Mouse (Mus musculus) stomach, embryonic 14.5 days (tissue): Measurements from ENCODE around the gene Ptger1. TPM values are rescaled to one million over a fixed set of nuclear protein-coding genes. Genes with fewer than 3 reads are reported as not detected.

Experiments used
- ATAC-seq: fragments of 200-750 bp; cut with Nextera tagmentation; 2 replicates; pipeline ENCODE4 v1.8.0; 2017; ENCODE audit warnings: low read depth, moderate TSS enrichment; ENCODE audit not compliant: insufficient number of reproducible peaks, insufficient read depth, low FRiP score
- H3K27ac ChIP-seq: fragments of 300-500 bp; sonication (generic); 2 replicates; pipeline ENCODE4 v1.5.1; 2014; ENCODE audit warnings: mild to moderate bottlenecking, low read length, moderate library complexity, mixed read lengths
- H3K27me3 ChIP-seq: fragments of 300-500 bp; sonication (generic); 2 replicates; pipeline ENCODE4 v1.6.1; 2014; ENCODE audit warnings: low read length, control low read depth, mixed read lengths; ENCODE audit not compliant: control insufficient read depth, insufficient read depth
- H3K36me3 ChIP-seq: fragments of 300-500 bp; sonication (generic); 2 replicates; pipeline ENCODE4 v1.6.1; 2014; ENCODE audit warnings: mild to moderate bottlenecking, control low read depth, low read length, moderate library complexity, mixed read lengths; ENCODE audit not compliant: control insufficient read depth, insufficient read depth
- H3K4me1 ChIP-seq: fragments of 300-500 bp; sonication (generic); 2 replicates; pipeline ENCODE4 v1.6.1; 2014; ENCODE audit warnings: low read length, control low read depth, mixed read lengths; ENCODE audit not compliant: control insufficient read depth, insufficient read depth
- H3K4me2 ChIP-seq: fragments of 300-500 bp; sonication (generic); replicated peaks from 2 replicates; pipeline ENCODE4 v1.6.1; 2014; ENCODE audit warnings: low read depth, low read length, control low read depth
- H3K4me3 ChIP-seq: fragments of 300-500 bp; sonication (generic); 2 replicates; pipeline ENCODE4 v1.5.1; 2014; ENCODE audit warnings: low read depth, low read length, control low read depth
- H3K9ac ChIP-seq: fragments of 300-500 bp; sonication (generic); replicated peaks from 2 replicates; pipeline ENCODE4 v1.6.1; 2014; ENCODE audit warnings: low read depth, mild to moderate bottlenecking, control low read depth, low read length, moderate library complexity, mixed read lengths
- H3K9me3 ChIP-seq: fragments of 300-500 bp; sonication (generic); 2 replicates; pipeline ENCODE4 v1.6.1; 2016; ENCODE audit warnings: low read depth, low read length, control low read depth; ENCODE audit not compliant: control insufficient read depth
- WGBS: fragments of 180-500 bp; shearing (Covaris S2); extraction: QIAGEN DNeasy Blood & Tissue Kit; methylation state at CpG from one replicate; pipeline ENCODE4 v1.1.7; 2014; 5-methylcytosine and 5-hydroxymethylcytosine counted together
- polyA plus RNA-seq: library from polyadenylated mRNA; unstranded; fragments of >200 nt; fragmentation: Nextera tagmentation; extraction: Ambion mirVana; gene quantifications from 2 replicates; pipeline ENCODE4 v1.2.1, GENCODE M21; 2014

Gene Ptger1
- polyA plus RNA-seq, 1 experiment from 2014 or later = 5.4 TPM

DNA sequence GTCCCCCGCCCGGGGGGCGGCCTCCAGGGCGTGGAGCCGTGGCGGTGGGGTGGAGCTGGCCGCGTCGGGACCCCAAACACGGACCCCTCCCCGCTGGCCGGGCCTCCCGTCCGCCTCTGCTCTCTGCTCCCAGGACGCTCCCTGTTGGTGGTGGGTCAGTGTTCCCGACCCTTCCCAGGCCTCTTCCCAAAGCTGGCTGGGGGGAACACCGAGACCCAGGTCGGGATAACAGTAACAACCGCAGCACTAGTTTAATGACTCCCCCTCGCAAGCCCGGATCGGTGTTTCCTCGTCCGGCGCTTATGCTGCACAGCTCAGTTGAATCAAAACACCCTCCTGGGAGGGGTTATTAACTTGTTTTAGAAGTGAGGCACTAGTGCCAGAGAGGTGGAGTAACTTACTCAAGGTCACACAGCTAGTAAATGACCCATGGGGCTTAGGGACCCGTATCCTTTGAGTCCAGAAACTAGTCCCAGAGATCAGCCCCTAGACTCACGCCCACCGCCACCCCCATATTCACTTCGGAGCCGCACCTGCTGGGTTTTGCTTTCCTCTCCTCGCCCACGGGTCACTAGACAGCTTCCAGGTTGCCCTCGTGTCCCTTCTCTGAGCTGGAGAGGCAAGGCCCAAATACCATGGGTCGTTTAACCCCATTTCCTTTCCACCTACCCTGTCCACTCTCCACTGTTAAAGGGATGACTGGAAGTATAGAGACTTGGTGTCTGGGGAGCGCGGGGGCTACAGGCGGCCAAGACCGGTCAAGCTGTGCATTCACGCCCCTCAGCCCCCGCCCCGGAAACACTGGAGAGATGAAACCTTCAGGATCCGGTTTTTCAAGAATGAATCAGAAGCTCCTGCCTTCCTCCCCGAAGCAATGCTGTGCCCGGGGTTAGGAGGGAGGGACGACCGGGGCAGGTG lies 13.5 kb upstream of the Ptger1 start:
- no peak; the same call in 1 of the 2 replicates for ATAC-seq
- H3K4me3 ChIP-seq = peak overlapping the region; percentile 96
- no peaks in the 10 kb centered on the region; the same call in 1 of the 2 replicates for H3K36me3 ChIP-seq
- 2% methylated on average over 46 of the region's 46 CpGs for WGBS
- no peaks in the 10 kb centered on the region for H3K27me3 ChIP-seq
- H3K4me1 ChIP-seq = peaks cover 12% of the 10 kb centered on the region; the same call in 1 of the 2 replicates
- peak overlapping the region; percentile 97 for H3K4me2 ChIP-seq
- no peaks in the 10 kb centered on the region for H3K9me3 ChIP-seq
- H3K9ac ChIP-seq = peak overlapping the region; percentile 88
- peak overlapping the region; percentile 82 for H3K27ac ChIP-seq

- 31% methylated on average over 10 of the region's 10 CpGs for whole genome bisulfite sequencing
- Histone ChIP-seq H3K4me3 (peak overlapping the region; percentile 96), H3K4me1 (peaks cover 12% of the 10 kb centered on the region; the same call in 1 of the 2 replicates), H3K9me3 (no peaks in the 10 kb centered on the region), H3K36me3 (no peaks in the 10 kb centered on the region; the same call in 1 of the 2 replicates), H3K27me3 (no peaks in the 10 kb centered on the region), H3K9ac (0 out of 2 replicates have a peak overlapping the region, but pooled peaks have one; percentile 88), H3K27ac (peak overlapping the region; percentile 82; the same call in 1 of the 2 replicates), H3K4me2 (peak overlapping the region; percentile 97)
- no peak for ATAC-seq
Measured at GRCm38 (mm10) chr8:83653662-83654017, 12.8 kb upstream of the Ptger1 start.

GRCm38 (mm10) chr8:83654725-83655124 lies 11.8 kb upstream of the Ptger1 start:
- H3K4me1 ChIP-seq = peaks cover 12% of the 10 kb centered on the region; the same call in 1 of the 2 replicates
- H3K27me3 ChIP-seq = no peaks in the 10 kb centered on the region
- no peak overlapping the region for H3K4me2 ChIP-seq
- H3K9me3 ChIP-seq = no peaks in the 10 kb centered on the region
- no peak for ATAC-seq
- H3K9ac ChIP-seq = no peak overlapping the region
- WGBS = 93% methylated on average over 6 of the region's 6 CpGs
- H3K4me3 ChIP-seq = no peak overlapping the region
- no peaks in the 10 kb centered on the region; the same call in 1 of the 2 replicates for H3K36me3 ChIP-seq
- no peak overlapping the region for H3K27ac ChIP-seq

DNA sequence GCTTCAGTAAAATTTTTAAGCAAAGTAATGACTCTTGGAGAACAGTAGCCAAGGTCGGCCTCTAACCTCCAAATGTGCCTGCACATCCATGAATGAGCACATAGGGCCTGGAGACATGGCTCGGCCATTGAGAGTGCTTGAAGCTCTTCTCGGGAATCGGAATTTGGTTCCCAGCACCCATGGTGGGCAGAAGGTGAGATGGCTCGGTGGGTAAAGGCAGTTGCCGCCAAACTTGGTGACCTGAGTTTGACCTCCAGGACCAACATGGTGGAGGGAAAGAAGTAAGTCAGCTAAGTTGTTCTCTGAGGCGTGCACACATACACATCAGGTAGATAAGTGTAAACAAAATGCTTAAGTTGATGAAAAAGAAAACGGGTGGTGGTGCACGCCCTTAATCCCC lies 10.4 kb upstream of the Ptger1 start:
- H3K9ac ChIP-seq = no peak overlapping the region
- ATAC-seq = no peak
- WGBS = 89% methylated on average over 9 of the region's 9 CpGs

DNA sequence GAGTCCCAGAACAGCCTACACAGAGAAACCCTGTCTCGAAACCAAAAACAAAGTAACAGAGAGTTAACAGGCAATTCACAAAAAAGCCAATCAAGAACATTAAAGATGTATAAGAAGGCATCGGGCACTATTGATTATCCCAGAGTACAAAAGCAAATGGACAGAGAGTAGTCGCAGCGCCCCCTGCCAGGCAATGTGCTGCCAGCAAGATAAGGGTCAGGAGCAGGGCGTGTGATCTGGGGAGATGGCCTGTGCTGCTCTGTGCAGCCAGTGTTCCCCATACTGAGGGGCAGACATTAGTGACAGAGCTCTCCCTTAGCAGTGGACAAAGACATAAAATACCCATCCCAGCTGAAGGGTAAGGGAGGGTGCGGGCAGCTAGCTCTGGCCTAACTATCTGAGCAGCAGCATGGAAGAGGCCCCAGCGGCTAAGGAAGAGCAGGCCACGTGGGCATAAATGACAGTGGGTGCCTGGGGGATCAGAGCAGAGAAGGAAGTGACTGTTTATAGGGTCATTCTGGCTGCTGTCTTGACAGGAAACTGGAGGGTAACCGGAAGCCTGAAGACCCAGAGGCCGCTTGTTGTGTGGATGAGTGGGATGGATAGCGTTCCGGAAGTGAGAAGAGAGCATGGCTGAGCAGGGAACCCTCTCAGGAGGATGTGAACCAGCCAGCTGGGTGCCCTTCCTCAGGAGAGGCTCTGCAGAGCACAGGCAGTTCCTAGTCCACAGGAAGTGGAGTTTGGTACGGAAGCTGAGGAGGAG lies 9.8 kb upstream of the Ptger1 start:
- no peak for ATAC-seq
- Histone ChIP-seq H3K36me3 (no peaks in the 10 kb centered on the region; the same call in 1 of the 2 replicates), H3K27ac (peak overlapping the region; percentile 15; the same call in 1 of the 2 replicates), H3K9me3 (no peaks in the 10 kb centered on the region), H3K4me3 (no peak overlapping the region), H3K9ac (no peak overlapping the region), H3K4me2 (no peak overlapping the region), H3K27me3 (no peaks in the 10 kb centered on the region), H3K4me1 (peaks cover 30% of the 10 kb centered on the region)
- WGBS = 78% methylated on average over 13 of the region's 13 CpGs

More for the DNA sequence above, 10.4 kb upstream of the Ptger1 start:
- Histone ChIP-seq H3K4me2 (no peak overlapping the region), H3K27me3 (no peaks in the 10 kb centered on the region), H3K4me3 (no peak overlapping the region), H3K27ac (no peak overlapping the region), H3K36me3 (no peaks in the 10 kb centered on the region; the same call in 1 of the 2 replicates), H3K4me1 (peaks cover 24% of the 10 kb centered on the region), H3K9me3 (no peaks in the 10 kb centered on the region)

DNA sequence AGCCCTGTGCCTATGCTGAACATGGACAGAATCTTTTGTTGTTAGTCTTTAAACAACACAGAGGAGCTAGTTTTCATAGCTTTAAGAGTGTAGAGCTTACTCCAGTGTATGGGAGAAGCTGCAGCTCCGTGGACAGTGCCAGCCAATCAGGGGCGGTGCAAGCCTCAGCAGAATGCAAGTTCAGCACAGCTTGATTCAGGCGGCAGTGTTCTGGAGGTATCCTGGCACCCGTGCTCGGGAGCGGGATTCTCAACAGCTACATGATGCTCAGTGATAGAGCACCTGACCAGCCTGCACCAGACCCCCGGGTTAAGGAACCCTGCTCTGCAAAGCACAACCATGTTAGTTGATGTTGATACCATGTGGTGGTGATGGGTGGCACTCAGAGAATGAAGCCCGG lies 5.9 kb upstream of the Ptger1 start:
- Histone ChIP-seq H3K4me1 (peaks cover 44% of the 10 kb centered on the region), H3K4me2 (peak overlapping the region; percentile 37), H3K9me3 (no peaks in the 10 kb centered on the region), H3K36me3 (peaks cover 6% of the 10 kb centered on the region; the same call in 1 of the 2 replicates), H3K9ac (no peak overlapping the region), H3K27ac (peak overlapping the region; percentile 28), H3K4me3 (peak overlapping the region; percentile 7; the same call in 1 of the 2 replicates), H3K27me3 (no peaks in the 10 kb centered on the region)
- 16% methylated on average over 8 of the region's 8 CpGs for WGBS
- no peak for ATAC-seq

DNA sequence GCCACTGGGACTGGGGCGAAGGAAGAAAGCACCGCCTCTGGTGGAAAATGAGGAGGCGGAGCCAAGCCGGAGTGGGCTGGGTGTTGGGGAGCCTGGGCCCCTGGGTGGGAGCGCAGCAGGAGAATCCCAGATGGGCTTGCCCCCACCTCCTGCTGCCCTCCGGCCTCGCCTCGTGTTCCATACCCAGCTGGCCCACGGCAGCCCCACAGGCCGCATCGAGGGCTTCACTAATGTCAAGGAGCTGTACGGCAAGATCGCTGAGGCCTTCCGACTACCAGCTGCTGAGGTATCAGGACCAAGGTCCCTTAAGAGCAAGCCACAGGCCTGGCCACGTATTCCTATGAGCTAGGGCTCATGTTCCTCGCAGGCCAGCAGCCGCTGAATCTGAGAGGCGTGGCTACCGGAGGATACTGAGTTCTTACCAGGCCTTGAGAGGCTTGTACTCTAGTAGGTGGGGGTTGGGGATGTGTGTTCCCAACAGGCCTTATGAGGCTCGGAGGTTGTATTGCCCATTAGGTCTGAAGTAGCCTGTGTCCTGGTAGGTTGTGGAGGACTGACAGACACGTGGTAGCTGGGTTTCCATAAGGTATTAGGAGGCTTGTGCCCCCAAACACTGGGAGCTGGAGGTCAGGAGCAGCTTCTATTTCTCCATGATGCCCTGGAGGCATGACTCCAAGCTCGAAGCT lies 5.3 kb upstream of the Ptger1 start:
- H3K4me1 ChIP-seq = peaks cover 49% of the 10 kb centered on the region
- peaks cover 6% of the 10 kb centered on the region; the same call in 1 of the 2 replicates for H3K36me3 ChIP-seq
- H3K27me3 ChIP-seq = no peaks in the 10 kb centered on the region
- H3K4me2 ChIP-seq = peak overlapping the region; percentile 37
- 11% methylated on average over 22 of the region's 22 CpGs for WGBS
- 0 out of 2 replicates have a peak overlapping the region, but pooled peaks have one; percentile 4 for H3K9ac ChIP-seq
- H3K4me3 ChIP-seq = peak overlapping the region; percentile 7
- H3K9me3 ChIP-seq = no peaks in the 10 kb centered on the region
- H3K27ac ChIP-seq = peak overlapping the region; percentile 28
- peak; percentile 23 for ATAC-seq
